Mouse (Mus musculus): ENCODE data around the gene Gm11564. TPM values are rescaled to one million over a fixed set of nuclear protein-coding genes. Genes with fewer than 3 reads are reported as not detected.

The Gm11564 gene
- total RNA-seq, 2 experiments from 2014 or later: not detected

Other genes with a start within 250 kb of the Gm11564 start
- gene Krtap3-1, start 249.0 kb downstream of the Gm11564 start, total RNA-seq (2021): not detected
- not detected for gene Krtap1-5, start 234.7 kb downstream of the Gm11564 start, total RNA-seq (2021)
- not detected for gene Krtap1-4, start 232.0 kb downstream of the Gm11564 start, total RNA-seq (2021)
- not detected for gene Krtap1-3, start 224.3 kb downstream of the Gm11564 start, total RNA-seq (2021)
- gene Krtap9-3, start 217.6 kb downstream of the Gm11564 start, total RNA-seq (2021): not detected
- gene Gm11938, start 212.4 kb downstream of the Gm11564 start, total RNA-seq (2021): not detected
- gene Gm11937, start 205.5 kb downstream of the Gm11564 start, total RNA-seq (2021): not detected
- gene Krtap2-4, start 200.8 kb downstream of the Gm11564 start, total RNA-seq (2021): not detected
- not detected for gene Gm11562, start 195.2 kb downstream of the Gm11564 start, total RNA-seq (2021)
- gene Krtap4-1, start 187.4 kb downstream of the Gm11564 start, total RNA-seq (2021): not detected
- gene Krtap4-2, start 180.6 kb downstream of the Gm11564 start, total RNA-seq (2021): not detected
- not detected for gene Krtap4-7, start 171.6 kb downstream of the Gm11564 start, total RNA-seq (2021)
- not detected for gene Gm11555, start 165.4 kb downstream of the Gm11564 start, total RNA-seq (2021)
- not detected for gene Gm11563, start 156.7 kb downstream of the Gm11564 start, total RNA-seq (2021)
- not detected for gene Krtap4-6, start 149.7 kb downstream of the Gm11564 start, total RNA-seq (2021)
- not detected for gene Gm14190, start 124.9 kb downstream of the Gm11564 start, total RNA-seq (2021)
- gene Gm14180, start 81.4 kb downstream of the Gm11564 start, total RNA-seq (2021): not detected
- not detected for gene Gm11595, start 42.8 kb downstream of the Gm11564 start, total RNA-seq (2021)
- gene Krtap4-8, start 35.0 kb downstream of the Gm11564 start, total RNA-seq (2021): not detected
- not detected for gene Krtap4-9, start 30.5 kb downstream of the Gm11564 start, total RNA-seq (2021)
- not detected for gene Gm11596, start 22.2 kb downstream of the Gm11564 start, total RNA-seq (2021)
- gene Gm11569, start 16.7 kb downstream of the Gm11564 start, total RNA-seq (2021): not detected
- gene Gm11554, start 11.2 kb downstream of the Gm11564 start, total RNA-seq (2021): not detected
- not detected for gene Krtap4-13, start 5.8 kb downstream of the Gm11564 start, total RNA-seq (2021)
- gene 2300003K06Rik, start 22.4 kb upstream of the Gm11564 start, total RNA-seq (2021): not detected
- gene Krtap4-16, start 35.9 kb upstream of the Gm11564 start, total RNA-seq (2021): not detected
- not detected for gene Gm11568, start 42.3 kb upstream of the Gm11564 start, total RNA-seq (2021)
- gene Gm11559, start 48.8 kb upstream of the Gm11564 start, total RNA-seq (2021): not detected
- gene Krtap9-1, start 57.7 kb upstream of the Gm11564 start, total RNA-seq (2021): not detected
- gene Gm11567, start 63.5 kb upstream of the Gm11564 start, total RNA-seq (2021): not detected
- not detected for gene Krtap31-1, start 92.3 kb upstream of the Gm11564 start, total RNA-seq (2021)
- gene Gm11565, start 99.1 kb upstream of the Gm11564 start, total RNA-seq (2021): not detected
- gene Krtap31-2, start 120.6 kb upstream of the Gm11564 start, total RNA-seq (2021): not detected
- not detected for gene Krtap9-5, start 132.8 kb upstream of the Gm11564 start, total RNA-seq (2021)
- not detected for gene Krtap29-1, start 163.4 kb upstream of the Gm11564 start, total RNA-seq (2021)
- not detected for gene Krtap16-1, start 170.9 kb upstream of the Gm11564 start, total RNA-seq (2021)
- not detected for gene Krtap17-1, start 178.3 kb upstream of the Gm11564 start, total RNA-seq (2021)
- not detected for gene Krt33a, start 200.5 kb upstream of the Gm11564 start, total RNA-seq (2021)
- not detected for gene Krt33b, start 214.2 kb upstream of the Gm11564 start, total RNA-seq (2021)
- not detected for gene Krt34, start 225.9 kb upstream of the Gm11564 start, total RNA-seq (2021)
- gene Krt31, start 234.9 kb upstream of the Gm11564 start, total RNA-seq (2021): not detected